Mouse (Mus musculus) 3134 (cell line): ENCODE measurements around the gene Sergef.

Experiments
- DNase-seq: peaks from one replicate; pipeline ENCODE4 v3.0.0-alpha.2; 2011; ENCODE audit warnings: low spot score; ENCODE audit not compliant: insufficient read length; ENCODE audit errors: extremely low read depth

Sergef gene

GRCm38 (mm10) chr7:46413959-46414725 lies 225.5 kb downstream of the Sergef start:
- DNase-seq = no peak

- DNase-seq = no peak
These were observed 226.8 kb downstream of the Sergef start for GRCm38 (mm10) chr7:46412823-46413222.

GRCm38 (mm10) chr7:46410727-46411126 lies 228.9 kb downstream of the Sergef start:
- no peak for DNase-seq

- no peak for DNase-seq
These were observed 230.3 kb downstream of the Sergef start for GRCm38 (mm10) chr7:46409204-46409789.

- DNase-seq = no peak
These were observed 231.0 kb downstream of the Sergef start for GRCm38 (mm10) chr7:46408606-46409005.

GRCm38 (mm10) chr7:46404756-46405155 lies 234.9 kb downstream of the Sergef start:
- DNase-seq = no peak

DNA sequence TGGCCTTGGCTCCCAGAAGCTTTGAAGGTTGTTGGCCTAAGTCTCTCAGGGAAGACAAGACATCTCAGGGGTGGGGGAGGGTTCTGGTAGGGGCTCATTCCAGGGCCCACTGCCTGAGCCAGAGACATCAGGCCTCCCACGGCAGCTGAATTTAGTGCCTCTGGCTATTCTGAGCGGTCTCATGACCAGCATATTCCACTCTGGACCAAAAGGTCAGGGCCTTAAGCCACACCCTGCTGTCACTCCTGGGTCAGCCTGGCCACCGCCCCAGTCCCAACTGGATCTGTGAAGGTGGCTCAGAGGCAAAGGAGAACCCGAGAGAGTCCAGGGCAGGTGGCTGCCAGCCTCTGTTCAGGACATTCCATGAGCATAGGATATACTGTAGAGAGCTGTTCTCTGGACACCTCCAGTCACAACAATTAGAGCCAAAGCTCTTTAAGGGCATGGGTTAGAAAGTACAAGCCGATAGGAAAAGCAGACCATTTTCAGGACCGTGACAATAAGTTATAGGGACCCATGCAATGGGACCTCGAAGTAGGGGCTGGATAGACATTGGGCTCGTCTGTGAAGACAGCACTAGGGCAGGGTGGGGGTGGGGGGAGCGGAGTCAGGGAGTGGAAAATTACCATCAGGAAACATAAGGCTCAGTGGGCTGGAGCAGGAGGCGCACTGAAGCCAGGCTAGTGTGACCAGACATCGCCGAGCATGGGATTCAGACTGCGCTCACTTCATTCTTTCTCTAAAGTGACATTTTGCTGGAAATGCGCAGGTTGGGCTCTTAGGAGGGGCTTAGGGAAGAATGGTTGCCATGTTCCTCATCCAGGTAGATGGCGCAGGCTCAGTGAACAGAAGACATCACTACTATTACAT lies 235.8 kb downstream of the Sergef start:
- DNase-seq = no peak

- DNase-seq = no peak
These were observed 238.0 kb downstream of the Sergef start for GRCm38 (mm10) chr7:46401371-46402180.

DNA sequence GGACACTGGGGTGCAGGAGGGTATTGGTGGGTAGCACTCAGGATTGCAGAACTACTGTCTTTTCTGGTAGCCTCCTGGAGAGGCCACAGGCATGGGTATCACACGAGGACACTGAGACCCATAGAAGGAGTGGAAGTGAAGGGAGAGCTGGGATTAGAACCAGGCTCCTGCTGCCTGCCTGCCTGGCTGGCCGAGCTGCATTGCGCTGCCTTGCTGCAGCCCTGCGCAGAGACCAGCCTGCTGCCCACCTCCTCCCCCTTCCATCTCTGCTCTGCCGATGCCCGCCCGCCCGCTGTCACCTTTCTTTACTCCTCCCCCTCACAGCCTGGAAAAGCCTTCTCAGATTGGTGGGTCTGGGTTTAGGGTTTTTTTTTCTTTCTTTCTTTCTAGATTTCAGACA lies 239.3 kb downstream of the Sergef start:
- no peak for DNase-seq

GRCm38 (mm10) chr7:46399676-46400075 lies 239.9 kb downstream of the Sergef start:
- DNase-seq = no peak

DNA sequence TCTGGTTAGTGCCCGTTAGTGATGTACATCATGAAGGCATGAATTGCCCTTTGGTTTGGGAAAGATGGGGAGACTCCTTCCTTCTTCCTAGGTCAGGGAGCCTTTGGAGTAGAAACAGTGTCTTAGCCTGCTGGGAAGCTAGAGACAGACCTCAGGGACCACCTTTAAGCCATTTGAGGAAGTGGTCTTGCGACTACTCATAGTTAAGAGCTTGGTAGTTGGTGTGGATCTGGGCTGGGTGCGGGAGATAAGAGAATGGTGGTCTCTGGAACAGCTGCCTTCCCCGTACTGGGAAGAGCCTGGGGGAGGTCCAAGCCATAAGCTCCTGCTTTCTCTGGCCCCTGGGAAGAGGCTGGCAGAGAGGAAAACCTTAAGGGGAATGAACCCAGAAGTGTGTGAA lies 241.0 kb downstream of the Sergef start:
- no peak for DNase-seq

GRCm38 (mm10) chr7:46397732-46398333 lies 241.8 kb downstream of the Sergef start:
- no peak for DNase-seq

DNA sequence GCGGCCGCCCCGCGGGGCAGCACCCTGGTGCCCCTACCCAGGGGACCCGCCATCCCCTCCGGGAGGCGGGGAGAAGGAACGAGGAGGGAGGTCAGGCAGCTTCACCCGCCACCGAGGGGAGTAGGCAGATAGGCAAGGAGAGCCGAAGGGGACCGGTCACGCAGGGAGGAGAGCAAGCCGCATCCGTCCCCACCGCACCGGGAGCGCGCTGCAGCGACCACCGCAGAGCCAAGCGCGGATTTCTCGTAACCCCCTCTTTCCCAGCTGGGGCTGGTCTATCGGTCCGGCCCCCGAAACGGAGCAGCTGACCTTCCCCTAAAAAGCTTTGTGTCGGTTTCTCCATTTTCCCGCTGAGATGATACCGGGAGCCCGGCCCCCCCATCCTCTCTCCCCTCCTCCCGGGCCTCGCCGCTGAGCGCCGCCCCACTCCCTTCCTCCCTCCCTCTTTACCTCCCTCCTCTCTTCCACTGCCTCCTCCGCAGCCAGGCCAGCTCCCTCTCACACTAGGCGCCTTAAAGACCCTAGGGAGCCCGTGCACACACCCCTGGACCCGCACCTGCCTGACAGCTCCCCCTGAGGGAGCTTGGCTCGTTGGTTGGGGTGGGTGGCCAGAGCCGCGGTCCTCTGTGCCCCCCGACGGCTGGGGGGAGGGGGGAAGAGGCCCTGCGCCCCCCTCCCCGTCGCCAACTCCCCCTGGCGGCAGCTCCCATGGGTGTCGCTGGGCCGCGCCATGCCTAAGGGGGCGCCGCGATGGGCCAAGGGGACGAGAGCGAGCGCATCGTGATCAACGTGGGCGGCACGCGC lies 242.5 kb downstream of the Sergef start:
- no peak for DNase-seq

- no peak for DNase-seq
These were observed 243.2 kb downstream of the Sergef start, which contains the start of gene Kcnc1 for GRCm38 (mm10) chr7:46396231-46396927. Gene Kcnc1 (plus strand): TSS chr7:46396497.

DNA sequence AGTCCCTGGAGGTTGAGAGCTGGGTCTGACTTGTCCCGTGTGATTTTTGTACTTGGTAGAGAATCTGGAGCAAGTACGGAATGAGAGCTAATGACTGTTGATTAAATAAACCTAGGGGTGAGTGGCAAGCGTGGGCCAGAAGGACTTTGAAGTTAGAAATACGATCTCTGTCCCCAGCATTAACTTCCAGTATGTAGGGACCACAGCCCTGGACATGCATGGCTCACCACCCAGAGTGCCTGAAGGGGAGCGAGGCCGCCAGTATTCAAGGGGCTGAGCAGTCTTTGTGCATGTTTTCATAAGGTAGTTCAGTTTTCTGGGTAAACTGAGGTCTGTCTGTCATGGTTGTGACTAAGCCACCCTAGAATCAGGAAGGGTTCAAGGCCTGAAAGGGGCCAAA lies 244.0 kb downstream of the Sergef start:
- no peak for DNase-seq

GRCm38 (mm10) chr7:46394933-46395332 lies 244.7 kb downstream of the Sergef start:
- no peak for DNase-seq

DNA sequence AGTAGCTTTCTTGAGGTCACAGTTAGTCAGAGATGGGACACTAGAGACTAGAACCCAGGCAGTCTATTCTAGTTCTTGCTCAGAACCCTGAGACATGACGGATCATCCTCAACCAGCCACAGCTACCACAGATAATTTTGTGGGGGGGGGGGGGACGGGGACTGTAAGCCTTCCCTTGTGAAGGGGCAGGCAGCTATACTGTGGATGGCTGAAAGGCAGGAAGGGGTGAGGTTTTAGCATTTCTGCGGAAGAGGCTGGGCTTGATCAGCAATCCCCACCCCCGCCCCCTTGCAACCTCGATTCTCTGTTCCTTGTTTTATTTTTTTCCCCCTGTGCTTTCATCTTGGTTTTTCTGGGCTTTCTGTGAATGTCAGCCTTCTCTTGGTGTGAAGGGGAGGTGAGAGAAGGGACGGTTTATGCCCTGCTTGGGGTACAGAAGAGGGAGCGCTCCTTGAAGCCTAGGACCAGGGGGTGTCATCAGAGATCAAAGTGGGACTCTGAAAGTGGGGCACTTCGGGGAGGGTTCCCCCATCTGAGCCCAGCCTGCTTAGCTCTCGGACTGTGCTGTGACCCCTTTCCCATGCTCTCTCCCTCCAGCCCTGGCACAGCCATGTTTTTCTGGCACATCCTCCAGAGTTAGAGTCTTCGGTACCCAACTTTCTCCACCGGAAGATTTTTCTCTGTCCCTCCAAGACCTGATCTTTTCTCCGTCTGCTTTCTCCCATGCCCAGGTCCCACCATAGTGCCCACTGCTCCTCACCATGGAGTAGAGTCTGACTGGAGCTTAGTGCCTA lies 245.7 kb downstream of the Sergef start:
- DNase-seq = no peak
